In genomic region chr2:25228995-25229530, GRCm38 (mm10) we compare ENCODE assay signal across 9 mouse cellular contexts. TPM values are rescaled to one million over a fixed set of nuclear protein-coding genes. Genes with fewer than 3 reads are reported as not detected.
DNase-seq lines count a peak whose midpoint lies in the region; ATAC-seq lines count a peak whose summit lies in the region.
"Had no signal": no experiment of that assay in that cellular context is flagged by ENCODE, and none has a peak within 500 bp of the region (broad histone marks: within the 10 kb centered on the region; RNA-seq: fewer than 3 reads in every experiment).

No protein-coding gene starts in this region.

- no peaks in the 10 kb centered on the region for H3K36me3 ChIP-seq in heart, embryonic 15.5 days
- no peaks in the 10 kb centered on the region for H3K36me3 ChIP-seq in hindbrain, embryonic 13.5 days
- no peaks in the 10 kb centered on the region for H3K36me3 ChIP-seq in midbrain, embryonic 11.5 days (ENCODE audit: control insufficient read depth, insufficient read depth, low read length)

- no peak overlapping the region for H3K9ac ChIP-seq in heart, embryonic 15.5 days
- no peak overlapping the region for H3K9ac ChIP-seq in hindbrain, embryonic 13.5 days
- no peak overlapping the region for H3K9ac ChIP-seq in midbrain, embryonic 11.5 days (ENCODE audit: low read length)

- intact Hi-C loops in gastrocnemius, postnatal 36 days (cut with DNase I) = loop anchor here (1.0 kb wide), 1 partner anchor 36 kb away; no protein-coding TSS in a partner anchor

- H3K4me1 ChIP-seq in heart, embryonic 15.5 days (replicated peaks) = peaks cover 17% of the 10 kb centered on the region
- peaks cover 9% of the 10 kb centered on the region for H3K4me1 ChIP-seq in brown adipose tissue, adult 24 weeks (ENCODE audit: control insufficient read depth, insufficient read depth, insufficient read length, low read length)
- peaks cover 16% of the 10 kb centered on the region for H3K4me1 ChIP-seq in hindbrain, embryonic 13.5 days (replicated peaks)
- H3K4me1 ChIP-seq in midbrain, embryonic 11.5 days (ENCODE audit: control insufficient read depth, insufficient read depth, low read length) = peaks cover 6% of the 10 kb centered on the region

- DNase-seq in heart, adult 8-10 months (ENCODE audit: low spot score) = no peak
- peak; percentile 73 for DNase-seq in midbrain, embryonic 11.5 days (ENCODE audit: low spot score, missing footprints)
- no peak for DNase-seq in gastrocnemius, postnatal 36 days
- no peak for DNase-seq in spleen, postnatal 14 days (ENCODE audit: low spot score in 2 of 2)
- DNase-seq in kidney, adult 9 months = no peak

- WGBS in heart, embryonic 15.5 days = 66% methylated on average over 6 of the region's 6 CpGs
- 68% methylated on average over 6 of the region's 6 CpGs for WGBS in hindbrain, embryonic 13.5 days
- 74% methylated on average over 6 of the region's 6 CpGs for WGBS in midbrain, embryonic 11.5 days

- H3K4me2 ChIP-seq in heart, embryonic 15.5 days = peak overlapping the region; percentile 59; the same call in 1 of the 2 replicates
- H3K4me2 ChIP-seq in hindbrain, embryonic 13.5 days = peak overlapping the region; percentile 42
- no peak overlapping the region for H3K4me2 ChIP-seq in midbrain, embryonic 11.5 days

- H3K4me3 ChIP-seq in heart, embryonic 15.5 days = peak overlapping the region; percentile 36; the same call in 1 of the 2 replicates
- H3K4me3 ChIP-seq in brown adipose tissue, adult 24 weeks (ENCODE audit: insufficient read depth, low read depth, low read length) = no peak overlapping the region
- no peak overlapping the region; the same call in 1 of the 2 replicates for H3K4me3 ChIP-seq in hindbrain, embryonic 13.5 days
- H3K4me3 ChIP-seq in midbrain, embryonic 11.5 days (ENCODE audit: low read depth, low read length) = no peak overlapping the region

- no peak for ATAC-seq in heart, embryonic 15.5 days (replicated peaks; ENCODE audit: insufficient number of reproducible peaks, insufficient read depth, low FRiP score, low read depth)
- ATAC-seq in hindbrain, embryonic 13.5 days (ENCODE audit: low FRiP score) = no peak
- no peak for ATAC-seq in midbrain, embryonic 11.5 days (ENCODE audit: low FRiP score)

- H3K27ac ChIP-seq in heart, embryonic 15.5 days = no peak overlapping the region
- H3K27ac ChIP-seq in brown adipose tissue, adult 24 weeks (replicated peaks; ENCODE audit: low read depth, low read length) = peak overlapping the region; percentile 12; the same call in 1 of the 2 replicates
- H3K27ac ChIP-seq in hindbrain, embryonic 13.5 days = 0 out of 2 replicates have a peak overlapping the region, but pooled peaks have one; percentile 72
- no peak overlapping the region for H3K27ac ChIP-seq in midbrain, embryonic 11.5 days (ENCODE audit: low read depth, low read length)

- peaks cover 28% of the 10 kb centered on the region for H3K27me3 ChIP-seq in heart, embryonic 15.5 days
- peaks cover 19% of the 10 kb centered on the region; the same call in 1 of the 2 replicates for H3K27me3 ChIP-seq in hindbrain, embryonic 13.5 days
- no peaks in the 10 kb centered on the region for H3K27me3 ChIP-seq in midbrain, embryonic 11.5 days (ENCODE audit: control insufficient read depth, insufficient read depth, low read length)

- H3K9me3 ChIP-seq in heart, embryonic 15.5 days (replicated peaks) = no peaks in the 10 kb centered on the region
- no peaks in the 10 kb centered on the region for H3K9me3 ChIP-seq in hindbrain, embryonic 13.5 days
- H3K9me3 ChIP-seq in midbrain, embryonic 11.5 days (ENCODE audit: control insufficient read depth, low read length) = no peaks in the 10 kb centered on the region

RNA-seq across cellular contexts. Expression of gene Tubb4b, which starts 4.6 kb away (rescaled TPM):
- polyA plus RNA-seq in heart, embryonic 15.5 days (2015; fragmentation: Nextera tagmentation; extraction: Ambion mirVana) = 358 and 463 TPM in 2 replicates
- 100 to 1,000 TPM; 308 to 380 (median 323) TPM for total RNA-seq in heart, adult 8-10 months (2022)
- polyA plus RNA-seq in brown adipose tissue, adult 24 weeks (2012; ENCODE audit: insufficient read depth, insufficient read length, missing spikeins) = 193 and 284 TPM in 2 replicates
- 349 and 363 TPM in 2 replicates for polyA plus RNA-seq in hindbrain, embryonic 13.5 days (2015; fragmentation: Nextera tagmentation; extraction: Ambion mirVana)
- 535 and 571 TPM in 2 replicates for polyA plus RNA-seq in midbrain, embryonic 11.5 days (2014; fragmentation: Nextera tagmentation; extraction: Ambion mirVana)
- total RNA-seq in gastrocnemius, postnatal 36 days (2021) = 100 to 1,000 TPM; 189 to 229 TPM

RNA-seq across cellular contexts. Expression of gene Slc34a3, which starts 5.1 kb away (rescaled TPM):
- polyA plus RNA-seq in heart, embryonic 15.5 days (2015; fragmentation: Nextera tagmentation; extraction: Ambion mirVana) = not detected in 2 replicates
- total RNA-seq in heart, adult 8-10 months (2022) = not detected
- polyA plus RNA-seq in brown adipose tissue, adult 24 weeks (2012; ENCODE audit: insufficient read depth, insufficient read length, missing spikeins) = not detected in 2 replicates
- polyA plus RNA-seq in hindbrain, embryonic 13.5 days (2015; fragmentation: Nextera tagmentation; extraction: Ambion mirVana) = not detected in 2 replicates
- polyA plus RNA-seq in midbrain, embryonic 11.5 days (2014; fragmentation: Nextera tagmentation; extraction: Ambion mirVana) = not detected in 2 replicates
- total RNA-seq in gastrocnemius, postnatal 36 days (2021) = not detected
- total RNA-seq: gastrocnemius, adult 8-10 months had no signal

RNA-seq across cellular contexts. Expression of gene Rnf224, which starts 7.5 kb away (rescaled TPM):
- not detected in 2 replicates for polyA plus RNA-seq in heart, embryonic 15.5 days (2015; fragmentation: Nextera tagmentation; extraction: Ambion mirVana)
- total RNA-seq in heart, adult 8-10 months (2022) = not detected
- not detected in 2 replicates for polyA plus RNA-seq in brown adipose tissue, adult 24 weeks (2012; ENCODE audit: insufficient read depth, insufficient read length, missing spikeins)
- not detected in 2 replicates for polyA plus RNA-seq in hindbrain, embryonic 13.5 days (2015; fragmentation: Nextera tagmentation; extraction: Ambion mirVana)
- not detected in 2 replicates for polyA plus RNA-seq in midbrain, embryonic 11.5 days (2014; fragmentation: Nextera tagmentation; extraction: Ambion mirVana)
- not detected for total RNA-seq in gastrocnemius, postnatal 36 days (2021)
- total RNA-seq: gastrocnemius, adult 8-10 months had no signal

RNA-seq across cellular contexts. Expression of gene Fam166a, which starts 10.5 kb away (rescaled TPM):
- 0.57 and 0.65 TPM in 2 replicates for polyA plus RNA-seq in heart, embryonic 15.5 days (2015; fragmentation: Nextera tagmentation; extraction: Ambion mirVana)
- total RNA-seq in heart, adult 8-10 months (2022) = not detected
- polyA plus RNA-seq in brown adipose tissue, adult 24 weeks (2012; ENCODE audit: insufficient read depth, insufficient read length, missing spikeins) = not detected in 2 replicates
- polyA plus RNA-seq in hindbrain, embryonic 13.5 days (2015; fragmentation: Nextera tagmentation; extraction: Ambion mirVana) = 0.40 and 1.3 TPM in 2 replicates
- polyA plus RNA-seq in midbrain, embryonic 11.5 days (2014; fragmentation: Nextera tagmentation; extraction: Ambion mirVana) = 0.94 TPM in 1 of 2 replicates, not detected in the other
- not detected for total RNA-seq in gastrocnemius, postnatal 36 days (2021)
- total RNA-seq: gastrocnemius, adult 8-10 months had no signal

RNA-seq across cellular contexts. Expression of gene Rnf208, which starts 13.0 kb away (rescaled TPM):
- polyA plus RNA-seq in heart, embryonic 15.5 days (2015; fragmentation: Nextera tagmentation; extraction: Ambion mirVana) = 4.3 and 6.0 TPM in 2 replicates
- total RNA-seq in heart, adult 8-10 months (2022) = 1 to 10 TPM in 2 of 4 experiments, under 1 TPM in 2; 0.53 to 1.7 (median 1.2) TPM
- not detected in 2 replicates for polyA plus RNA-seq in brown adipose tissue, adult 24 weeks (2012; ENCODE audit: insufficient read depth, insufficient read length, missing spikeins)
- polyA plus RNA-seq in hindbrain, embryonic 13.5 days (2015; fragmentation: Nextera tagmentation; extraction: Ambion mirVana) = 90.3 and 92.4 TPM in 2 replicates
- 24.4 and 26.9 TPM in 2 replicates for polyA plus RNA-seq in midbrain, embryonic 11.5 days (2014; fragmentation: Nextera tagmentation; extraction: Ambion mirVana)
- total RNA-seq in gastrocnemius, postnatal 36 days (2021) = under 1 TPM; 0.84 to 0.91 TPM

Comparison
In these comparisons a context has a peak if more than half of its experiments do, and no peak if none do; other contexts are left out.
1. H3K27ac ChIP-seq: peak in brown adipose tissue, adult 24 weeks (single experiment) and hindbrain, embryonic 13.5 days (single experiment); none in heart, embryonic 15.5 days (single experiment) and midbrain, embryonic 11.5 days (single experiment).